Mouse (Mus musculus) myocyte (in vitro differentiated cells): ENCODE measurements around the gene Rpl36.

Experiments used
- POLR2A ChIP-seq: IDR thresholded peaks from one replicate; pipeline ENCODE4 v1.6.1; 2011; ENCODE audit warnings: low read depth, mild to moderate bottlenecking, control low read depth, moderate library complexity; ENCODE audit not compliant: insufficient read length
- TCF3 ChIP-seq: IDR thresholded peaks from one replicate; pipeline ENCODE4 v1.6.1; 2011; ENCODE audit warnings: low read depth, control low read depth; ENCODE audit not compliant: insufficient read length
- USF1 ChIP-seq: IDR thresholded peaks from one replicate; pipeline ENCODE4 v1.6.1; 2011; ENCODE audit warnings: low read depth, mild to moderate bottlenecking, control low read depth, moderate library complexity

DNA sequence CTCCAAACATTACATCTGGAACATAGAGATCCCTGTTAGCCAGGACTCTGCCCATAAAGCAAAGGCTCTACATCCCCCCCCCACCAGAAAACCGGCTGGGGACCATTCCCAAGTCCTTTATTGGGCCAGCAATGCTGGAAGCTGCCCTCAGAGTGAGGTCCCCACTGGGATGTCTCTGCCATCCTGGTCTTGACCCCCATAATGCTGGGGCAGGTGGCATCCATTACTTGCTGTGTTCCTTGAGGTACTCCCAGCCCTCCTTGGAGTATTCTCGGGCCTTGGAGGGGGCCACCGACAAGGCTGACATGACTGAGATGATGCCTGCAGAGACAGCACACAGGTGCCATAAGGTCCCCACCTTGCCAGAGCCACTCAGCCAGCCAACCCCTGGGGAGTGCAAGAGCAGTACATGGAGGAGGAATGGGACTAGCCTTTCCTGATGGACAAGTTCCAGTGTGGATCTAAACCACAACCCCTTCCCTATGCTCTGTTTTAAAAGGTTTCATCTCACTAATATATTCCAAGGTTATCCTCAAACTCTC lies 5.6 kb upstream of the Rpl36 start:
- TF ChIP-seq USF1 (no peak), POLR2A (no peak), TCF3 (no peak)
